Mouse (Mus musculus) cerebellum, adult 2 months (tissue): Measurements from ENCODE around the gene Cdhr5.

Experiments
- CTCF ChIP-seq: fragments of 200-500 bp; IDR thresholded peaks from 2 replicates; pipeline ENCODE4 v1.5.1; 2011; ENCODE audit warnings: low read depth, mild to moderate bottlenecking, control low read depth, low read length, moderate library complexity, borderline replicate concordance; ENCODE audit not compliant: insufficient read depth
- POLR2A ChIP-seq: fragments of 200-500 bp; IDR thresholded peaks from 2 replicates; pipeline ENCODE4 v1.6.1; 2011; ENCODE audit warnings: low read length, control low read depth, borderline replicate concordance; ENCODE audit not compliant: insufficient read depth

DNA sequence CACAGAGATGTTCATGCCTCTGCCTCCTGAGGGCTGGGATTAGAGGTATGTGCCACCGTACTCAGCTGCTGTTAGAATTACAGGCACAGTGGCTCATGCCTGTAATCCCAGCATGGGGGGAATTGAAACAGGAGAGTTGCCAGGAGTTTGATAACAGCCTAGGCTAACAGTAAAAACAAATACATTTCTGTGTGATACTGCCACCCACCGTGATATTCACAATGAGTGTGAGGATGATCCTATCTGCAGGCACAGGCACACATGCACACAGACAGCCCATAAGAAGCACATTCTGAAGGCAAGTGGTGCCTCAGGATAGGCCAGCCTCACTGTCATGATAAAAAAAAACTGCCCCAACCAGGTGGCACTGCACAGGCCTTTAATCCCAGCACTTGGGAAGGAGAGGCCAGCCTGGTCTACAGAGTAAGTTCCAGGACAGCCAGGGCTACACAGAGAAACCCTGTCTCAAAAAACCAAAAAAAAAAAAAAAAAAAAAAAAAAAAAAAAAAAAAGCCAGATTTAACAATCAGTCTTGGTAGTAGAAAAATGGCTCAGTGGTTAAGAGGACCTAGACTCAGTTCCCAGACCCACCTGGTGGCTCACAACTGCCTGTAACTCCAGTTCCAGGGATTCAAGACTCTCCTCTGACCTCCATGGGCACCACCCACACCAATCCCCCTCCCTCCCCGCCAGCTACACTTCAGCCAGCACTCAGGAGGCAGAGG lies 21.5 kb upstream of the Cdhr5 start:
- TF ChIP-seq CTCF = no peak
- no peak for TF ChIP-seq POLR2A
